Mouse (Mus musculus) liver, adult 2 months (tissue): ENCODE measurements at regions not wholly inside any gene's neighbourhood (a gene's known extent, or its start where the extent isn't known, plus 50 kb on each side); places are given as distances from the start of the nearest gene placed in this dataset.
A peak's percentile ranks its signal among the peaks of the same experiment; 100 is the strongest.

Experiments
- CTCF ChIP-seq: fragments of 200-500 bp; IDR thresholded peaks from 2 replicates; pipeline ENCODE4 v1.5.1; 2011; ENCODE audit warnings: low read depth, low read length, control low read depth
- POLR2A ChIP-seq: fragments of 200-500 bp; IDR thresholded peaks from 2 replicates; pipeline ENCODE4 v1.6.1; 2011; ENCODE audit warnings: low read length, control low read depth; ENCODE audit not compliant: insufficient read depth; ENCODE audit errors: extremely low read depth

- TF ChIP-seq CTCF (peak; percentile 7; the same call in 1 of the 2 replicates), POLR2A (no peak)
These were observed 162.2 kb upstream of the Cpne8 start for GRCm38 (mm10) chr15:90841471-90841870.
